Mouse (Mus musculus) MEL (cell line): ENCODE results near the gene Olr1.

Experiments used
- CTCF ChIP-seq, 3 experiments: IDR thresholded peaks in 2 of 3; conservative IDR thresholded peaks in 1 of 3; 2 replicates each; pipeline ENCODE4 v1.5.1; 2011 to 2012; ENCODE audit warnings: low read length in 3 of 3, low read depth in 2 of 3, mild to moderate bottlenecking in 2 of 3, improper control_type of control experiment in 1 of 3, inconsistent platforms in 1 of 3, mixed read lengths in 1 of 3, moderate library complexity in 1 of 3; ENCODE audit not compliant: control insufficient read depth in 1 of 3, insufficient read depth in 1 of 3, poor library complexity in 1 of 3, severe bottlenecking in 1 of 3
- TBP ChIP-seq: IDR thresholded peaks from 2 replicates; pipeline ENCODE4 v1.8.0; 2011; ENCODE audit warnings: low read depth, low read length, improper control_type of control experiment

DNA sequence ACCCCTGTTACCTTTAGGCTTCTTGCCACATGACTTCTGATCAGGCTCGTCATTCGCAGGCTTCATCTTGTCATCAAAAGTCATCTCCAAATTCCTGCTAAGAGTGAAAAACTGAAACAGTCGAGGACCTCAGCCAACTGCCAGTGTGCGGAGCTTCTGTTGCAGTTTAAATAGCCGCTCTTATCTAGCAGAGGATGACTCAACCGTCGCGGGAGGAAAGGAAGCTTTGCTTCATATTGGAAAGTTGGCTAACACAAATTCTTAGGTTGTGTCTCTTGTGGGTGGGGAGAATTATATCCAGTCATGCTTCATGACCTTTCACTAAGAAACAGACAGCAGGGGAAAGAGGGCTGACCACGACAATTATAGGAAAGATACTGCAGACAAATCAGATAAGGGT, at the start of gene Olr1:
- no peak for TF ChIP-seq CTCF (IDR thresholded peaks at IDR 0.05 in 2 of 3, conservative IDR thresholded peaks at IDR 0.05 in 1 of 3; ENCODE audit: control insufficient read depth in 1 of 3, insufficient read depth in 1 of 3, low read depth in 2 of 3, low read length in 3 of 3, poor library complexity in 1 of 3, severe bottlenecking in 1 of 3)
- TF ChIP-seq TBP: no peak
